Mouse (Mus musculus) ES-E14 (cell line): ENCODE measurements at regions not wholly inside any gene's neighbourhood (a gene's known extent, or its start where the extent isn't known, plus 50 kb on each side); places are given as distances from the start of the nearest gene placed in this dataset.

Source experiments
- DNase-seq: peaks from one replicate; pipeline ENCODE4 v3.0.0-alpha.2; 2013; ENCODE audit warnings: low read depth, low spot score
- H3K27ac ChIP-seq: 2 replicates; pipeline ENCODE4 v1.5.1; 2012; ENCODE audit warnings: low read depth, mild to moderate bottlenecking, low read length, moderate library complexity, mixed read lengths; ENCODE audit not compliant: poor library complexity, insufficient read depth, severe bottlenecking
- H3K36me3 ChIP-seq: 2 replicates; pipeline ENCODE4 v1.6.1; 2012; ENCODE audit warnings: mild to moderate bottlenecking, low read length, moderate library complexity, mixed read lengths; ENCODE audit not compliant: control insufficient read depth, poor library complexity, insufficient read depth, severe bottlenecking
- H3K4me1 ChIP-seq, 2 experiments: fragments of 150-350 bp in 1 of 2; sonication (generic) in 1 of 2; 2 replicates each; pipeline ENCODE4 v1.6.1; 2012; ENCODE audit warnings: low read length in 2 of 2, mild to moderate bottlenecking in 1 of 2, mixed read lengths in 1 of 2; ENCODE audit not compliant: control insufficient read depth in 2 of 2, insufficient read depth in 2 of 2, poor library complexity in 1 of 2
- H3K4me3 ChIP-seq, 2 experiments: fragments of 150-350 bp in 1 of 2; sonication (generic) in 1 of 2; 2 replicates each; pipeline ENCODE4 v1.5.1; 2012; ENCODE audit warnings: low read length in 2 of 2, low read depth in 1 of 2, mild to moderate bottlenecking in 1 of 2, mixed read lengths in 1 of 2; ENCODE audit not compliant: insufficient read depth in 1 of 2, poor library complexity in 1 of 2, severe bottlenecking in 1 of 2
- H3K9ac ChIP-seq: 2 replicates; pipeline ENCODE4 v1.6.1; 2012; ENCODE audit warnings: low read depth, mild to moderate bottlenecking, low read length, mixed read lengths; ENCODE audit not compliant: poor library complexity, insufficient read depth, severe bottlenecking
- H3K9me3 ChIP-seq: fragments of 150-350 bp; sonication (generic); 2 replicates; pipeline ENCODE4 v1.6.1; 2012; ENCODE audit warnings: low read depth, mild to moderate bottlenecking, low read length; ENCODE audit not compliant: control insufficient read depth, insufficient read depth
- CHD2 ChIP-seq: IDR thresholded peaks from 2 replicates; pipeline ENCODE4 v1.6.1; 2014; ENCODE audit warnings: mild to moderate bottlenecking, low read depth, low read length, inconsistent platforms
- HCFC1 ChIP-seq: IDR thresholded peaks from 2 replicates; pipeline ENCODE4 v1.6.1; 2012; ENCODE audit warnings: low read length, inconsistent platforms, borderline replicate concordance; ENCODE audit not compliant: insufficient read depth
- MAFK ChIP-seq: IDR thresholded peaks from 2 replicates; pipeline ENCODE4 v1.6.1; 2014; ENCODE audit warnings: mild to moderate bottlenecking, low read depth, low read length, inconsistent platforms; ENCODE audit not compliant: insufficient read depth
- ZC3H11A ChIP-seq: IDR thresholded peaks from 2 replicates; pipeline ENCODE4 v1.6.1; 2012; ENCODE audit warnings: low read depth, mild to moderate bottlenecking, inconsistent platforms, low read length, borderline replicate concordance
- ZNF384 ChIP-seq: IDR thresholded peaks from 2 replicates; pipeline ENCODE4 v1.6.1; 2012; ENCODE audit warnings: low read depth, low read length, inconsistent platforms
- in situ Hi-C, 2 experiments: fragments of 600-800 bp; cut with MboI; formaldehyde crosslinking; loops; one replicate each; pipeline ENCODE4 v1.15.1; 2025; ENCODE audit warnings: low sequenced_read_pairs in 2 of 2, inconsistent platforms in 1 of 2; ENCODE audit not compliant: unreplicated experiment in 2 of 2

DNA sequence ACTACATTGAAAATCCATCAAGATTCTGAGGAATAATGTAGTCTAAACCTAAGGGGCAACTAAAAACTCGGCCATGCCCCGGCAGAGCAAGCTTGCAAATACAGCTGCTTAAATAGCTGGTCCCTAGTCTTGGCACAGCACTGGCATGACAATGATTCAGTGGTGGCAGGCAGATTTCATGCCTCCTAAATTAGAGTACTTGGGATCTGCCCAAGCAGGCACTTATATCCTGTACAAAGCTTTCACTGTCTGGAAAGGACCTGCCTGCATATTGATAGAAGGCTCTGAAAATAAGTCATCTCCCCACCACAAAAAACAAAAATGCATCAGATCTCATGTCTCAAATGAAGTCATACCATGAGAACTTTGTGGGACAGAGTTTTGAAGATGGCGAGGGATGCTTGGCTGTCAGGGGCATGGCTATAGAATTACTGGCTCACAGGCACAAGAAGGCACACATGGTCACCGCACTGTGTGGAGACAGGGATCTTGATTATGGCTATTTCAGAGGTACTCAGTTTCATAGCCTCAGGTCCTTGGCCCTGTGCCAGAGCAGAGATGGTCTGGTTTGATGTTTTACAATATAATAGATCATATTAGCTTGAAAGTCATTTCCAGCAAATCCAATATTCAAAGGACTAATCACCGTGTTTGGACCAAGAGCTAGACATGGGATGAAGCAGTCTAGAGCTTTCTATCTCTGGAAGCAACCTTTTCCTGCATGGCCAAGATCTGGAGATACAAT, 217.7 kb downstream of the Gm45692 start:
- Histone ChIP-seq H3K36me3 (no peaks in the 10 kb centered on the region), H3K27ac (no peak overlapping the region), H3K4me3 (no peak overlapping the region), H3K9ac (no peak overlapping the region), H3K9me3 (no peaks in the 10 kb centered on the region), H3K4me1 (no peaks in the 10 kb centered on the region)
- in situ Hi-C loops: no loop called here
- no peak for DNase-seq
- no peak for TF ChIP-seq CHD2
- TF ChIP-seq MAFK: no peak
- TF ChIP-seq HCFC1: no peak
- no peak for TF ChIP-seq ZNF384
- no peak for TF ChIP-seq ZC3H11A

DNA sequence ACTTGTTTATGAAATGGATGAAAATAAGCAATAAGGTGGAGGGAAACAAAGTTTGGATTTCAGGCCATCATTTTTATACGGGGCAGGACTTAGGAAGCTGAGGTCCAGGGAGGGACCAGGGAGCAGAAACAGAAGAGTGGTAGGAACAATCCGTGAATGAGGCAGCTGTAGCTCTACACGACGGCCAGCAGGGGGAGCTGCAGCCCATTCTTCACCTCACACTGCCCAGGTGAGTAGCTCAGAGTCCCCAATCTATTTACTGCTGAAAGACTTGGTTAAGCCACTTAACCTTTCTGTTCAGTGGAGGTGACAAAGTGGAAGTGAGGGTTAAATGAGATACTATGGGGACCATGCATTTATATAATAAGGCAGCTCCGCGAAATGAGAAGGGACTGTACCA, 225.7 kb downstream of the Gm45692 start:
- Histone ChIP-seq H3K4me3 (no peak overlapping the region), H3K4me1 (no peaks in the 10 kb centered on the region), H3K27ac (no peak overlapping the region), H3K9me3 (no peaks in the 10 kb centered on the region), H3K9ac (no peak overlapping the region), H3K36me3 (no peaks in the 10 kb centered on the region)
- DNase-seq: peak; percentile 64
- in situ Hi-C loops: no loop called here
- TF ChIP-seq CHD2 (no peak), ZC3H11A (peak; percentile 89; the same call in 1 of the 2 replicates)

DNA sequence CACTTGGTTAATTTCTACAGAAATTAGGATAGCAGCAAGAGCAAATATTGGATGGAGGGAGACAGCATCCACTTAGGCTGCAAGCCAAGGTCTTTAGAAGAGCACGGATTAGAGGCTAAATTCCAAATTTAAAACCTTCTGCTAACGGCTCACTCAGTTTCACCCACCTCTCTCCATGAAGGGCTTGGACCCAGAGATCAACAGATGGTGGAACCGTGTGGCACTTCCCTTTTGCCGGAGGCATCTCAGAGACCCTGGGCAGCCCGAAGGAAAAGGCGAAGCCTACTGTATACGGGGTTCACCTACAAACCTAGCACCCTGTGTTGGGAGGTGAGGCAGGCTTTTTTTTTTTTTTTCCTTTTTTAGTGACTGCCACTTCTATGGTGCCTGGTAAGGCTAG, 229.9 kb downstream of the Gm45692 start:
- in situ Hi-C loops: no loop called here
- Histone ChIP-seq H3K36me3 (no peaks in the 10 kb centered on the region), H3K9ac (no peak overlapping the region), H3K4me3 (no peak overlapping the region), H3K4me1 (peaks cover 0 to 3% of the 10 kb centered on the region in 2 experiments; a peak in 1 of 4 replicates), H3K27ac (no peak overlapping the region), H3K9me3 (no peaks in the 10 kb centered on the region)
- no peak for TF ChIP-seq MAFK
- no peak for TF ChIP-seq HCFC1
- TF ChIP-seq ZNF384: no peak
- no peak for TF ChIP-seq CHD2
- no peak for DNase-seq

DNA sequence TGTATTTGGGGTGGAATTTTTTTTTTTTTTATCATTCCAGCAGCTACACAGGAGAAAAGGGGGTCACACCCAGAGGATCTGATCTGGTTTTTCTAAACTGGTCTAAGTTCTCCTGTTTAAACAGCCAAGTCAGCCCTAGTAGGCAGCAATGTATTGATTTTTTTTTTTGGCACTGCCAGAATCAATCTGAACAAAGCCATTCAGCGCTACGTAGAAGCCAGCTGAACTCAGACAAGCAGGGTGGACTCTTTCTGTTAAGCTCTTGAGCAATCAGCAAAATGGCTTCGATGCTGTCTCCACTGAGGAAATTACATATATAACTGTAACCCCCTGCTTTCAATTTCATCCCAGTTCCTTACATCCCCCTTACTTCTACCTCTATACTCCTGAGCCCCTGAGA, 230.5 kb downstream of the Gm45692 start:
- no peak for TF ChIP-seq CHD2
- no peak for TF ChIP-seq HCFC1
- no peak for TF ChIP-seq ZNF384
- no peak for TF ChIP-seq ZC3H11A
- TF ChIP-seq MAFK: no peak
- in situ Hi-C loops: no loop called here
- H3K4me1 ChIP-seq: peaks cover 0 to 3% of the 10 kb centered on the region in 2 experiments; a peak in 1 of 4 replicates
- no peaks in the 10 kb centered on the region for H3K9me3 ChIP-seq
- no peak for DNase-seq
- H3K27ac ChIP-seq: no peak overlapping the region
- no peak overlapping the region for H3K4me3 ChIP-seq
- no peak overlapping the region for H3K9ac ChIP-seq
- H3K36me3 ChIP-seq: no peaks in the 10 kb centered on the region

DNA sequence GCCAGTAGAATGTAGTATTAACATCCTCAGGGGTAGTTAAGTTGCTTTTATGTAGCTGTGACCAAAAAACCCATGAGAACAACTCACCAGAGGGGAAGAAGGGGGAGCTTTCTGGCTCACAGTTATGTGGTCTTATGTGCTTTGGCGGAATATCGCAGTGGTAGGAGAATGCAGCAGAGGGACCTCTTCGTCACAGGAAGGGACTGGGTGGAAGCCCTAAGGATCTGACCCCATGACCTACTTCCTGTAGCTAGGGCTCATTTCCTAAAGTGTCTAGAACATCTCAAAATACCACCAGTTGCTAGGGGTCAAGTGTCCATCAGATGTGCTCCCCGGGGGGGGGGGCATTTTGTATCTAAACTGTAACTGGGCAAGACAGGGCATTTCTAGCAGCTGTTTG, 231.3 kb downstream of the Gm45692 start:
- in situ Hi-C loops: no loop called here
- no peaks in the 10 kb centered on the region for H3K36me3 ChIP-seq
- TF ChIP-seq CHD2 (no peak), ZC3H11A (no peak), HCFC1 (no peak), MAFK (no peak), ZNF384 (no peak)
- H3K4me1 ChIP-seq: peaks cover 0 to 3% of the 10 kb centered on the region in 2 experiments; a peak in 1 of 4 replicates
- H3K4me3 ChIP-seq: no peak overlapping the region
- H3K9ac ChIP-seq: no peak overlapping the region
- H3K27ac ChIP-seq: no peak overlapping the region
- no peaks in the 10 kb centered on the region for H3K9me3 ChIP-seq
- no peak for DNase-seq
